Mouse (Mus musculus) ovary, adult 10 weeks (tissue): ENCODE results near the gene Ano5. TPM values are rescaled to one million over a fixed set of nuclear protein-coding genes. Genes with fewer than 3 reads are reported as not detected.

Source experiments
- polyA plus RNA-seq: library from polyadenylated mRNA; stranded (reverse); fragments of 350-450 nt; fragmentation: Illumina TruSeq; extraction: RNeasy Lipid Tissue Mini Kit (QIAGEN cat#74804); gene quantifications from one replicate; pipeline ENCODE4 v1.2.3, GENCODE M21; 2014

The Ano5 gene
- polyA plus RNA-seq: 6.1 TPM

DNA sequence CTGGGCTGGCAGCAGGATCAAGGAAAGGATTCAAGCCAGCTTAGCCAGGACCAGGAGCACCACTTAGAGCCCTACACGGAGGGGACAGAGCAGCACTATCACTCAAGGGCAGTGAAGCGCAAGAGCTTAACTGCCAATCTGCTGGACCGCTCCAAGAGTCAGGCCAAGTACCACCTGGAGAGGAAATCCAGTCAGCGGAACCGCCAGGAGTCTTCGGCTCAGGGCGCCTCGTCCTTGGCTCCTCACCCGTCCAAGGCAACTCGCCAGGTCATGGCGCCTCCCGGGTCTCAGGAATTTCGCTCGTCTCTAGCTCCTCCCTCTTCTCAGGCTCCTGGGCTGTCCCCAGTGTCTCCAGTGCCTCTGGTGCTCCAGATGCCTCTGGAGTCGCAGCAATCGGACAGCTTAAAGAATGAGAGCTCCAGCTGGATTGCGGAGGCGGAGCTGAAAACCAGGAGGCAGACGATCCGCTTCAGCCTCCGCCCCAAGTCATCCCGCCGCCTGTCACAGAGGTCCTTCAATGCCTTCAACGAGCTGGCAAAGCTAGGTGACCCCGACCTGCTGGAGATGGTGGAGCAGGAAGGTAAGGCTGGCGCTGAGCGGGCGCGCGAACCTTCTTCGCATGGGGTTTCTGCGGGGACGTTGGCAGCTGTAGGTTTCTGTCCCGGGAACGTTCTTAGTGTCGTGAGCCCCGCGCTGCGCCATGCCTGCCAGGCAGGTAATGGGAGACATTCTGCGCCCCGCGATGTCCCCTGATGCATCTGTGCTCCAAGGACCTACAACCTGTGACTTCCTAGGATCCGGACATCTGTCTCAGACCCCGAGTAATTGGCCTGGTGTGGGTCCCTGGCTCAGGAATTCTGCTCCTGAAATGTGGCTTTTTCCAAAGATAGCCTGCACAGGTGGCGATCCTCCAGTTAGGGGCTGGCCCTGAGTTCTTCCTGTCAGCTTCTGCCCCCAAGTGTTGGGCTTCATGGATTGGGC is at the start of gene Ano5:
Gene Ano5, plus strand, starts transcription at position 359 of the 981 bp plus-strand sequence.

GRCm38 (mm10) chr7:51621694-51622145 is 110.9 kb downstream of the Ano5 start, which contains the start of gene Slc17a6:
Slc17a6 (plus strand) TSS chr7:51622006.

Other genes with a start within 250 kb of the Ano5 start
- not detected for gene Slc17a6, start 111.0 kb downstream of the Ano5 start, polyA plus RNA-seq